Mouse (Mus musculus) MEL (cell line): ENCODE results near the gene Chst8. TPM values are rescaled to one million over a fixed set of nuclear protein-coding genes. Genes with fewer than 3 reads are reported as not detected.

ENCODE experiments used
- DNase-seq: peaks from one replicate; pipeline ENCODE4 v3.0.0; 2011; ENCODE audit warnings: low read depth, low spot score
- H3K27ac ChIP-seq: 2 replicates; pipeline ENCODE4 v1.5.1; 2012; ENCODE audit warnings: low read depth, mild to moderate bottlenecking, control low read depth, low read length, moderate library complexity; ENCODE audit not compliant: control insufficient read depth
- H3K27me3 ChIP-seq, 2 experiments: fragments of 150-350 bp in 1 of 2; sonication (generic) in 1 of 2; 2 replicates each; pipeline ENCODE4 v1.6.1; 2012; ENCODE audit warnings: low read length in 2 of 2, mild to moderate bottlenecking in 2 of 2, improper control_type of control experiment in 1 of 2, moderate library complexity in 1 of 2; ENCODE audit not compliant: insufficient read depth in 2 of 2, control insufficient read depth in 1 of 2
- H3K36me3 ChIP-seq, 2 experiments: 2 replicates each; pipeline ENCODE4 v1.6.1; 2012 to 2014; ENCODE audit warnings: low read length in 2 of 2, improper control_type of control experiment in 1 of 2, inconsistent platforms in 1 of 2, mild to moderate bottlenecking in 1 of 2; ENCODE audit not compliant: insufficient read depth in 2 of 2, control insufficient read depth in 1 of 2
- H3K4me1 ChIP-seq, 2 experiments: fragments of 150-350 bp in 1 of 2; sonication (generic) in 1 of 2; 2 replicates each; pipeline ENCODE4 v1.6.1; 2012; ENCODE audit warnings: low read length in 2 of 2, improper control_type of control experiment in 1 of 2, mild to moderate bottlenecking in 1 of 2; ENCODE audit not compliant: insufficient read depth in 2 of 2, control insufficient read depth in 1 of 2
- H3K4me3 ChIP-seq, 2 experiments: fragments of 150-350 bp in 1 of 2; sonication (generic) in 1 of 2; 2 replicates each; pipeline ENCODE4 v1.5.1; 2012; ENCODE audit warnings: low read depth in 2 of 2, low read length in 2 of 2, mild to moderate bottlenecking in 2 of 2, moderate library complexity in 2 of 2, control low read depth in 1 of 2, improper control_type of control experiment in 1 of 2; ENCODE audit not compliant: control insufficient read depth in 1 of 2, insufficient read depth in 1 of 2
- H3K79me2 ChIP-seq: 2 replicates; pipeline ENCODE4 v1.6.1; 2012; ENCODE audit warnings: mild to moderate bottlenecking, low read length, moderate library complexity; ENCODE audit not compliant: control insufficient read depth, poor library complexity, insufficient read depth
- H3K9ac ChIP-seq: 2 replicates; pipeline ENCODE4 v1.6.1; 2012; ENCODE audit warnings: low read depth, mild to moderate bottlenecking, control low read depth, low read length, moderate library complexity; ENCODE audit not compliant: control insufficient read depth, poor library complexity, severe bottlenecking
- H3K9me3 ChIP-seq: fragments of 150-350 bp; sonication (generic); replicated peaks from 2 replicates; pipeline ENCODE4 v1.6.1; 2012; ENCODE audit warnings: mild to moderate bottlenecking, low read length, improper control_type of control experiment, moderate library complexity; ENCODE audit not compliant: insufficient read depth
- BHLHE40 ChIP-seq: IDR thresholded peaks from 2 replicates; pipeline ENCODE4 v1.6.1; 2012; ENCODE audit warnings: low read depth, mild to moderate bottlenecking, inconsistent platforms, low read length, improper control_type of control experiment, borderline replicate concordance
- CHD1 ChIP-seq: IDR thresholded peaks from 2 replicates; pipeline ENCODE4 v1.6.1; 2012; ENCODE audit warnings: low read depth, mild to moderate bottlenecking, inconsistent platforms, low read length, improper control_type of control experiment
- CTCF ChIP-seq, 3 experiments: IDR thresholded peaks in 2 of 3; conservative IDR thresholded peaks in 1 of 3; 2 replicates each; pipeline ENCODE4 v1.5.1; 2011 to 2012; ENCODE audit warnings: low read length in 3 of 3, low read depth in 2 of 3, mild to moderate bottlenecking in 2 of 3, improper control_type of control experiment in 1 of 3, inconsistent platforms in 1 of 3, mixed read lengths in 1 of 3, moderate library complexity in 1 of 3; ENCODE audit not compliant: control insufficient read depth in 1 of 3, insufficient read depth in 1 of 3, poor library complexity in 1 of 3, severe bottlenecking in 1 of 3
- EP300 ChIP-seq, 2 experiments: IDR thresholded peaks; 2 replicates each; pipeline ENCODE4 v1.6.1; 2011; ENCODE audit warnings: improper control_type of control experiment in 2 of 2, low read length in 2 of 2, low read depth in 1 of 2, mild to moderate bottlenecking in 1 of 2
- ETS1 ChIP-seq: IDR thresholded peaks from 2 replicates; pipeline ENCODE4 v1.6.1; 2012; ENCODE audit warnings: low read depth, mild to moderate bottlenecking, inconsistent platforms, low read length, improper control_type of control experiment, moderate library complexity
- GATA1 ChIP-seq: IDR thresholded peaks from 2 replicates; pipeline ENCODE4 v1.6.1; 2011; ENCODE audit warnings: low read depth, low read length, improper control_type of control experiment
- HCFC1 ChIP-seq: IDR thresholded peaks from 2 replicates; pipeline ENCODE4 v1.6.1; 2012; ENCODE audit warnings: low read depth, mild to moderate bottlenecking, inconsistent platforms, low read length, improper control_type of control experiment, moderate library complexity
- JUND ChIP-seq: IDR thresholded peaks from 2 replicates; pipeline ENCODE4 v1.6.1; 2011; ENCODE audit warnings: low read depth, mild to moderate bottlenecking, improper control_type of control experiment, low read length
- KAT2A ChIP-seq: conservative IDR thresholded peaks from 2 replicates; pipeline ENCODE4 v1.6.1; 2012; ENCODE audit warnings: low read depth, low read length, improper control_type of control experiment, inconsistent platforms
- MAX ChIP-seq: IDR thresholded peaks from 2 replicates; pipeline ENCODE4 v1.6.1; 2011; ENCODE audit warnings: low read length, improper control_type of control experiment
- MAZ ChIP-seq: IDR thresholded peaks from 2 replicates; pipeline ENCODE4 v1.6.1; 2012; ENCODE audit warnings: low read depth, mild to moderate bottlenecking, inconsistent platforms, low read length, improper control_type of control experiment
- NELFE ChIP-seq: IDR thresholded peaks from 2 replicates; pipeline ENCODE4 v1.6.1; 2011; ENCODE audit warnings: low read depth, low read length, improper control_type of control experiment
- POLR2A ChIP-seq, 2 experiments: IDR thresholded peaks; 2 replicates each; pipeline ENCODE4 v1.6.1; 2011 to 2012; ENCODE audit warnings: low read length in 2 of 2, mild to moderate bottlenecking in 2 of 2, control low read depth in 1 of 2, improper control_type of control experiment in 1 of 2, low read depth in 1 of 2, moderate library complexity in 1 of 2; ENCODE audit not compliant: control insufficient read depth in 1 of 2, insufficient read depth in 1 of 2, poor library complexity in 1 of 2
- RAD21 ChIP-seq: IDR thresholded peaks from 2 replicates; pipeline ENCODE4 v1.6.1; 2011; ENCODE audit warnings: mild to moderate bottlenecking, low read depth, low read length, improper control_type of control experiment
- RCOR1 ChIP-seq: IDR thresholded peaks from 2 replicates; pipeline ENCODE4 v1.6.1; 2012; ENCODE audit warnings: low read depth, mild to moderate bottlenecking, inconsistent platforms, low read length, improper control_type of control experiment
- SIN3A ChIP-seq: IDR thresholded peaks from 2 replicates; pipeline ENCODE4 v1.6.1; 2012; ENCODE audit warnings: low read length, improper control_type of control experiment, inconsistent platforms
- TAL1 ChIP-seq: IDR thresholded peaks from 2 replicates; pipeline ENCODE4 v1.6.1; 2012; ENCODE audit warnings: mild to moderate bottlenecking, inconsistent platforms, low read length, moderate library complexity, mixed read lengths
- TBP ChIP-seq: IDR thresholded peaks from 2 replicates; pipeline ENCODE4 v1.8.0; 2011; ENCODE audit warnings: low read depth, low read length, improper control_type of control experiment
- USF1 ChIP-seq: IDR thresholded peaks from 2 replicates; pipeline ENCODE4 v1.6.1; 2014; ENCODE audit warnings: low read depth, mild to moderate bottlenecking, inconsistent platforms, low read length, improper control_type of control experiment, moderate library complexity
- USF2 ChIP-seq, 2 experiments: IDR thresholded peaks; 2 replicates each; pipeline ENCODE4 v1.6.1; 2011 to 2012; ENCODE audit warnings: improper control_type of control experiment in 2 of 2, low read length in 2 of 2, borderline replicate concordance in 1 of 2, inconsistent platforms in 1 of 2, low read depth in 1 of 2, mild to moderate bottlenecking in 1 of 2; ENCODE audit not compliant: insufficient read depth in 1 of 2
- ZKSCAN1 ChIP-seq: IDR thresholded peaks from 2 replicates; pipeline ENCODE4 v1.6.1; 2012; ENCODE audit warnings: low read depth, mild to moderate bottlenecking, inconsistent platforms, low read length, improper control_type of control experiment, moderate library complexity
- ZMIZ1 ChIP-seq: IDR thresholded peaks from 2 replicates; pipeline ENCODE4 v1.6.1; 2012; ENCODE audit warnings: low read depth, mild to moderate bottlenecking, inconsistent platforms, low read length, improper control_type of control experiment, moderate library complexity
- polyA plus RNA-seq, 2 experiments: library from polyadenylated mRNA; stranded (reverse) in 1 of 2; unstranded in 1 of 2; fragments of >175 nt in 1 of 2; fragments of >200 nt in 1 of 2; gene quantifications; 2 replicates each; pipeline versions ENCODE4 v1.2.1 to v1.2.4; 2012; ENCODE audit warnings: low replicate concordance in 2 of 2, low read depth in 1 of 2; ENCODE audit not compliant: insufficient read length in 2 of 2, insufficient read depth in 1 of 2, missing spikeins in 1 of 2
- total RNA-seq: library from RNA; depleted of rRNA; stranded (reverse); fragments of 300-350 nt; gene quantifications from 2 replicates; pipeline ENCODE4 v1.2.3, GENCODE M21; 2012

The Chst8 gene
- total and polyA plus RNA-seq, 3 experiments: not detected

GRCm38 (mm10) chr7:34652751-34653502, 159.6 kb downstream of the Chst8 start:
- TF ChIP-seq MAX (no peak), CTCF (IDR thresholded peaks at IDR 0.05 in 2 of 3, conservative IDR thresholded peaks at IDR 0.05 in 1 of 3; ENCODE audit: control insufficient read depth in 1 of 3, insufficient read depth in 1 of 3, low read depth in 2 of 3, low read length in 3 of 3, poor library complexity in 1 of 3, severe bottlenecking in 1 of 3) (no peak), NELFE (no peak), RCOR1 (no peak), ETS1 (no peak), CHD1 (no peak), ZMIZ1 (no peak), USF1 (no peak), TAL1 (no peak), RAD21 (no peak), POLR2A (IDR thresholded peaks at IDR 0.05; ENCODE audit: control insufficient read depth in 1 of 2, insufficient read depth in 1 of 2, low read depth in 1 of 2, low read length in 2 of 2, poor library complexity in 1 of 2) (no peak), ZKSCAN1 (no peak), TBP (no peak), JUND (no peak), HCFC1 (no peak), BHLHE40 (no peak), USF2 (IDR thresholded peaks at IDR 0.05; ENCODE audit: borderline replicate concordance in 1 of 2, insufficient read depth in 1 of 2, low read depth in 1 of 2, low read length in 2 of 2) (no peak)
- Histone ChIP-seq H3K79me2 (no peaks in the 10 kb centered on the region), H3K36me3 (no peaks in the 10 kb centered on the region), H3K27ac (no peak overlapping the region), H3K4me3 (no peak overlapping the region), H3K4me1 (no peaks in the 10 kb centered on the region), H3K27me3 (no peaks in the 10 kb centered on the region), H3K9me3 (no peaks in the 10 kb centered on the region), H3K9ac (no peak overlapping the region)
- no peak for DNase-seq

- no peaks in the 10 kb centered on the region for H3K36me3 ChIP-seq
- no peak overlapping the region for H3K9ac ChIP-seq
- H3K4me1 ChIP-seq: no peaks in the 10 kb centered on the region
- no peaks in the 10 kb centered on the region for H3K79me2 ChIP-seq
- H3K4me3 ChIP-seq: no peak overlapping the region
- TF ChIP-seq KAT2A (no peak), CTCF (IDR thresholded peaks at IDR 0.05 in 2 of 3, conservative IDR thresholded peaks at IDR 0.05 in 1 of 3; ENCODE audit: control insufficient read depth in 1 of 3, insufficient read depth in 1 of 3, low read depth in 2 of 3, low read length in 3 of 3, poor library complexity in 1 of 3, severe bottlenecking in 1 of 3) (no peak), EP300 (IDR thresholded peaks at IDR 0.05; ENCODE audit: low read depth in 1 of 2, low read length in 2 of 2) (no peak), GATA1 (no peak), MAZ (no peak), SIN3A (no peak)
- DNase-seq: no peak
- no peaks in the 10 kb centered on the region for H3K27me3 ChIP-seq
- H3K9me3 ChIP-seq: no peaks in the 10 kb centered on the region
- H3K27ac ChIP-seq: no peak overlapping the region
Measured at GRCm38 (mm10) chr7:34651381-34651780, 161.1 kb downstream of the Chst8 start.
